Mouse (Mus musculus) kidney, adult 2 months (tissue): ENCODE results near the gene Reep3. TPM values are rescaled to one million over a fixed set of nuclear protein-coding genes. Genes with fewer than 3 reads are reported as not detected.

Experiments
- DNase-seq: peaks from one replicate; pipeline ENCODE4 v3.0.0; 2021
- H3K27ac ChIP-seq: fragments of 200-500 bp; 2 replicates; pipeline ENCODE4 v1.5.1; 2012; ENCODE audit warnings: low read depth, low read length, control low read depth, inconsistent platforms; ENCODE audit not compliant: insufficient read depth
- H3K27me3 ChIP-seq: fragments of 200-500 bp; replicated peaks from 2 replicates; pipeline ENCODE4 v1.6.1; 2012; ENCODE audit warnings: mild to moderate bottlenecking, moderate library complexity, low read length, inconsistent platforms; ENCODE audit not compliant: control insufficient read depth, insufficient read depth
- H3K36me3 ChIP-seq: fragments of 200-500 bp; 2 replicates; pipeline ENCODE4 v1.6.1; 2012; ENCODE audit warnings: mild to moderate bottlenecking, moderate library complexity, low read length, inconsistent platforms; ENCODE audit not compliant: control insufficient read depth, insufficient read depth
- H3K4me1 ChIP-seq: fragments of 200-500 bp; 2 replicates; pipeline ENCODE4 v1.6.1; 2011; ENCODE audit warnings: low read length; ENCODE audit not compliant: control insufficient read depth, insufficient read depth
- H3K4me3 ChIP-seq: fragments of 200-500 bp; 2 replicates; pipeline ENCODE4 v1.5.1; 2011; ENCODE audit warnings: mild to moderate bottlenecking, low read depth, low read length, control low read depth; ENCODE audit not compliant: insufficient read depth
- CTCF ChIP-seq: fragments of 200-500 bp; conservative IDR thresholded peaks from 2 replicates; pipeline ENCODE4 v1.5.1; 2011; ENCODE audit warnings: low read depth, mild to moderate bottlenecking, control low read depth, low read length, moderate library complexity, mixed read lengths; ENCODE audit not compliant: insufficient read depth, insufficient read length
- POLR2A ChIP-seq: fragments of 200-500 bp; IDR thresholded peaks from one replicate; pipeline ENCODE4 v1.6.1; 2011; ENCODE audit warnings: low read depth, low read length, control low read depth
- WGBS: fragments of 180-500 bp; shearing (Covaris S2); methylation state at CpG from one replicate; pipeline ENCODE4 v1.1.7; 2018; 5-methylcytosine and 5-hydroxymethylcytosine counted together
- polyA plus RNA-seq: library from polyadenylated mRNA; depleted of rRNA; stranded (reverse); fragments of >200 nt; gene quantifications from 2 replicates; pipeline ENCODE4 v1.2.3, GENCODE M21; 2012

The Reep3 gene
- polyA plus RNA-seq, 1 experiment = 26.0 TPM

GRCm38 (mm10) chr10:67025573-67026236 lies 71.0 kb downstream of the Reep3 start:
- Histone ChIP-seq H3K4me1 (peaks cover 13% of the 10 kb centered on the region), H3K27ac (peak overlapping the region; percentile 79)

GRCm38 (mm10) chr10:67024391-67024790 lies 72.4 kb downstream of the Reep3 start:
- Histone ChIP-seq H3K4me1 (peaks cover 13% of the 10 kb centered on the region), H3K27me3 (no peaks in the 10 kb centered on the region), H3K4me3 (no peak overlapping the region), H3K27ac (no peak overlapping the region), H3K36me3 (no peaks in the 10 kb centered on the region; the same call in 1 of the 2 replicates)
- no peak for TF ChIP-seq POLR2A
- no peak for TF ChIP-seq CTCF
- WGBS = 97% methylated on average over 6 of the region's 6 CpGs
- DNase-seq = no peak

More at GRCm38 (mm10) chr10:67025573-67026236, 71.0 kb downstream of the Reep3 start:
- DNase-seq = peak; percentile 90
- TF ChIP-seq CTCF = peak; percentile 23; the same call in 1 of the 2 replicates
- no peak for TF ChIP-seq POLR2A
- 26% methylated on average over 10 of the region's 10 CpGs for WGBS
- H3K27me3 ChIP-seq = no peaks in the 10 kb centered on the region
- H3K36me3 ChIP-seq = no peaks in the 10 kb centered on the region; the same call in 1 of the 2 replicates
- no peak overlapping the region for H3K4me3 ChIP-seq

GRCm38 (mm10) chr10:67023092-67023491 lies 73.7 kb downstream of the Reep3 start:
- TF ChIP-seq POLR2A (no peak), CTCF (no peak)
- Histone ChIP-seq H3K27me3 (no peaks in the 10 kb centered on the region), H3K4me3 (no peak overlapping the region), H3K27ac (no peak overlapping the region), H3K36me3 (no peaks in the 10 kb centered on the region; the same call in 1 of the 2 replicates), H3K4me1 (peaks cover 13% of the 10 kb centered on the region)
- WGBS = 93% methylated on average over 9 of the region's 9 CpGs
- no peak for DNase-seq

GRCm38 (mm10) chr10:67021494-67021893 lies 75.3 kb downstream of the Reep3 start:
- Histone ChIP-seq H3K4me1 (peaks cover 12% of the 10 kb centered on the region), H3K27ac (no peak overlapping the region), H3K4me3 (no peak overlapping the region), H3K27me3 (no peaks in the 10 kb centered on the region), H3K36me3 (no peaks in the 10 kb centered on the region; the same call in 1 of the 2 replicates)
- TF ChIP-seq POLR2A = no peak
- TF ChIP-seq CTCF = no peak
- 93% methylated on average over 13 of the region's 13 CpGs for WGBS
- no peak for DNase-seq

- H3K4me3 ChIP-seq = no peak overlapping the region
- no peaks in the 10 kb centered on the region for H3K27me3 ChIP-seq
- no peaks in the 10 kb centered on the region for H3K4me1 ChIP-seq
- peak; percentile 54 for DNase-seq
- TF ChIP-seq CTCF (no peak), POLR2A (no peak)
- WGBS = 64% methylated on average over 6 of the region's 6 CpGs
- H3K27ac ChIP-seq = no peak overlapping the region
- H3K36me3 ChIP-seq = no peaks in the 10 kb centered on the region
These were observed 77.9 kb downstream of the Reep3 start for GRCm38 (mm10) chr10:67018875-67019274.

GRCm38 (mm10) chr10:67017891-67018290 lies 78.9 kb downstream of the Reep3 start:
- TF ChIP-seq POLR2A = no peak
- TF ChIP-seq CTCF = no peak
- Histone ChIP-seq H3K36me3 (no peaks in the 10 kb centered on the region; the same call in 1 of the 2 replicates), H3K4me1 (no peaks in the 10 kb centered on the region), H3K27me3 (no peaks in the 10 kb centered on the region), H3K27ac (no peak overlapping the region), H3K4me3 (no peak overlapping the region)
- WGBS = 98% methylated on average over 4 of the region's 4 CpGs
- DNase-seq = no peak

- Histone ChIP-seq H3K27ac (no peak overlapping the region), H3K27me3 (no peaks in the 10 kb centered on the region), H3K4me3 (no peak overlapping the region), H3K4me1 (no peaks in the 10 kb centered on the region), H3K36me3 (no peaks in the 10 kb centered on the region; the same call in 1 of the 2 replicates)
- TF ChIP-seq POLR2A (no peak), CTCF (no peak)
- 77% methylated on average over 2 of the region's 2 CpGs for WGBS
- no peak for DNase-seq
These were observed 79.4 kb downstream of the Reep3 start for GRCm38 (mm10) chr10:67017315-67017714.
